Mouse (Mus musculus) hindbrain, embryonic 10.5 days (tissue): ENCODE results near the gene Fank1. TPM values are rescaled to one million over a fixed set of nuclear protein-coding genes. Genes with fewer than 3 reads are reported as not detected.

Source experiments
- DNase-seq: peaks from one replicate; pipeline ENCODE4 v3.0.0-alpha.2; 2017; ENCODE audit warnings: low spot score
- H3K27ac ChIP-seq: fragments of 300-500 bp; sonication (generic); 2 replicates; pipeline ENCODE4 v1.5.1; 2016; ENCODE audit warnings: mild to moderate bottlenecking, moderate library complexity
- H3K27me3 ChIP-seq: fragments of 300-500 bp; sonication (generic); 2 replicates; pipeline ENCODE4 v1.6.1; 2016; ENCODE audit warnings: mild to moderate bottlenecking; ENCODE audit not compliant: poor library complexity, insufficient read depth, severe bottlenecking
- H3K36me3 ChIP-seq: fragments of 300-500 bp; sonication (generic); 2 replicates; pipeline ENCODE4 v1.6.1; 2016; ENCODE audit warnings: mild to moderate bottlenecking, moderate library complexity
- H3K4me1 ChIP-seq: fragments of 300-500 bp; sonication (generic); replicated peaks from 2 replicates; pipeline ENCODE4 v1.6.1; 2016; ENCODE audit warnings: mild to moderate bottlenecking
- H3K4me3 ChIP-seq: fragments of 300-500 bp; sonication (generic); 2 replicates; pipeline ENCODE4 v1.5.1; 2016; ENCODE audit warnings: mild to moderate bottlenecking, moderate library complexity
- H3K9me3 ChIP-seq: fragments of 300-500 bp; sonication (generic); 2 replicates; pipeline ENCODE4 v1.6.1; 2016; ENCODE audit warnings: mild to moderate bottlenecking, moderate library complexity
- WGBS: fragments of 180-500 bp; shearing (Covaris S2); methylation state at CpG from one replicate; pipeline ENCODE4 v1.1.7; 2016; 5-methylcytosine and 5-hydroxymethylcytosine counted together
- polyA plus RNA-seq: library from polyadenylated mRNA; unstranded; fragments of >200 nt; fragmentation: Nextera tagmentation; extraction: Ambion mirVana; gene quantifications from 2 replicates; pipeline ENCODE4 v1.2.1, GENCODE M21; 2016

Fank1 gene
- polyA plus RNA-seq, 1 experiment from 2014 or later: 3.0 TPM

DNA sequence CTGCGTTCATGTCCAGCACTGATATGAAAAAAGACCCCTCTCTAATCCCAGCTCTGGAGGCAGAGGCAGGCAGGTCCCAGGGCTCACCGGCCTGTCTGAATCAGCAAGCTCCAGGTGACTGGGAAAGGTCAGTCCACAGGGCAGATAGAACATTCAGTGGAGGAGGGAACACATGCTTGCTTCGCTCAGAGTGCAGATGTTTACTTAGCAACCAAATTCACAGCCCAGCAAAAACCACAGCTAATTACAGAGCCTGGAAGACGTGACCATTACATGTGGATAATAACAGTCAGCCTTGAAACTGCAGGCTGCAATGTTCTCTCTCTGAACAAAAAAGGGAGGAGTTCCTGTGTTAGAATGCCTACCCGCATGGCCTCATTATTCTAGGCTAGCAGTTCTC lies 26.0 kb upstream of the Fank1 start:
- Histone ChIP-seq H3K4me1 (no peaks in the 10 kb centered on the region), H3K36me3 (peaks cover 50% of the 10 kb centered on the region)

DNA sequence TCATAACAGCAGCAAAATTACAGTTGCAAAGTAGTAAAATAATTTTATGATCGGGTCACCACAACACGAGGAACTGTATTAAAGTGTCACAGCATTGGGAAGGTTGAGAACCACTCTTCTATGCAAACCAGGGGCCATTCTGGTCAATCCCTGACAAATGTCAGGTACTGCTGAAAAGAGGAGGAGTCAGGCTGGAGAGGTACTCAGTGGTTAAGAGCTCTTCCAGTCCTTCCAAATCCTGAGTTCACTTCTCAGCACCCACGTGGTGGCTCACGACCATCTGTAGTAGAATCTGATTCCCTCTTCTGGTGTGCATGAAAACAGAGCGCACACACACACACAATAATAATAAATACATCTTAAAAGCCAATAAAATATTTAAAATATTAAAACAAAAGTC lies 25.5 kb upstream of the Fank1 start:
- H3K4me1 ChIP-seq: peaks cover under 1% of the 10 kb centered on the region; the same call in 1 of the 2 replicates
- H3K27ac ChIP-seq: no peak overlapping the region
- DNase-seq: no peak
- H3K36me3 ChIP-seq: peaks cover 45% of the 10 kb centered on the region
- H3K4me3 ChIP-seq: no peak overlapping the region
- WGBS: 84% methylated on average over 5 of the region's 5 CpGs
- H3K27me3 ChIP-seq: no peaks in the 10 kb centered on the region
- no peaks in the 10 kb centered on the region for H3K9me3 ChIP-seq

More for the DNA sequence above, 26.0 kb upstream of the Fank1 start:
- no peak for DNase-seq
- WGBS: 81% methylated on average over 5 of the region's 5 CpGs
- no peaks in the 10 kb centered on the region for H3K9me3 ChIP-seq
- no peaks in the 10 kb centered on the region for H3K27me3 ChIP-seq
- no peak overlapping the region for H3K27ac ChIP-seq
- H3K4me3 ChIP-seq: no peak overlapping the region

DNA sequence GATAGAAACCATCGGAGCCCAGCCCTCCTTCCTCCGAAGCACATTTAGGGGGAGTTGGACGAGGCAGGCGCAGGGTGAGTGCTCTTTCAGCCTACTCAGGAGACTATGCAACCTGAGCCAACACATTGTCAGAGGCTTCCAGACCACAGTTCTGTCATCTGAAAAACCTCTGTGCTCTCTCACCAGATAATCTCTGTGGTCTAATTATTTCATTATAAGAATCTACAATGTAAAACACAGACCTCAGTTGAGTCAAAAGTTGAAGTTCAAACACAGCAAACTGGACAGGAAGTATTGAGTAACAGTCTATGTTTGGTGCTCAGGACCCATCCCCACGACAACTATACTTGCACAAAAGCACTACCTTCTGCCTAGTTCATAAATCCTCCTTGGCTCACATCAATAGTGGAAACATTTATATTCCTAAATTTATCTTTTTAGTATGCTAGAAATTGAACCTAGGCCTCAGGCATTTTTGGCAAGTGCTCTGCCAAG lies 18.7 kb upstream of the Fank1 start:
- 52% methylated on average over 5 of the region's 5 CpGs for WGBS
- no peak overlapping the region for H3K27ac ChIP-seq
- peak overlapping the region; percentile 23 for H3K4me3 ChIP-seq

DNA sequence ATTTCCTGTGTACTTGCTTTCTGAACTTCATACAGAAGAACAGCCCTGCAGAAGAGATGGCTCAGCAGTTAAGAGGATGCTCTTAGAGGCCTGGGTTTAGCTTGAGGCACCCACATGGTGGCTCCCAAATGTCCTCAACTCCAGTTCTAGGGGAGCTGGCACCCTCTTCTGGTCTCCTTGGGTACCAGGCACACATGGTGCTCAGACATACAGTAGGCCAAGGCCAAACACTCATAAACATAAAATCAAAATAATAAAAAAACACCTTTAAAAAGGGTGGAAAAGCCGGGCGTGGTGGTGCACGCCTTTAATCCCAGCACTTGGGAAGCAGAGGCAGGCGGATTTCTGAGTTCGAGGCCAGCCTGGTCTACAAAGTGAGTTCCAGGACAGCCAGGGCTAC lies 17.9 kb upstream of the Fank1 start:
- H3K27ac ChIP-seq: peak overlapping the region; percentile 62
- H3K4me1 ChIP-seq: peaks cover 40% of the 10 kb centered on the region
- H3K4me3 ChIP-seq: 0 out of 2 replicates have a peak overlapping the region, but pooled peaks have one; percentile 21
- H3K36me3 ChIP-seq: peaks cover 5% of the 10 kb centered on the region; the same call in 1 of the 2 replicates
- 89% methylated on average over 5 of the region's 5 CpGs for WGBS
- DNase-seq: no peak
- H3K27me3 ChIP-seq: no peaks in the 10 kb centered on the region
- H3K9me3 ChIP-seq: no peaks in the 10 kb centered on the region

More for the DNA sequence above, 18.7 kb upstream of the Fank1 start:
- H3K9me3 ChIP-seq: no peaks in the 10 kb centered on the region
- H3K27me3 ChIP-seq: no peaks in the 10 kb centered on the region
- H3K4me1 ChIP-seq: peaks cover 40% of the 10 kb centered on the region
- H3K36me3 ChIP-seq: peaks cover 5% of the 10 kb centered on the region; the same call in 1 of the 2 replicates
- no peak for DNase-seq

DNA sequence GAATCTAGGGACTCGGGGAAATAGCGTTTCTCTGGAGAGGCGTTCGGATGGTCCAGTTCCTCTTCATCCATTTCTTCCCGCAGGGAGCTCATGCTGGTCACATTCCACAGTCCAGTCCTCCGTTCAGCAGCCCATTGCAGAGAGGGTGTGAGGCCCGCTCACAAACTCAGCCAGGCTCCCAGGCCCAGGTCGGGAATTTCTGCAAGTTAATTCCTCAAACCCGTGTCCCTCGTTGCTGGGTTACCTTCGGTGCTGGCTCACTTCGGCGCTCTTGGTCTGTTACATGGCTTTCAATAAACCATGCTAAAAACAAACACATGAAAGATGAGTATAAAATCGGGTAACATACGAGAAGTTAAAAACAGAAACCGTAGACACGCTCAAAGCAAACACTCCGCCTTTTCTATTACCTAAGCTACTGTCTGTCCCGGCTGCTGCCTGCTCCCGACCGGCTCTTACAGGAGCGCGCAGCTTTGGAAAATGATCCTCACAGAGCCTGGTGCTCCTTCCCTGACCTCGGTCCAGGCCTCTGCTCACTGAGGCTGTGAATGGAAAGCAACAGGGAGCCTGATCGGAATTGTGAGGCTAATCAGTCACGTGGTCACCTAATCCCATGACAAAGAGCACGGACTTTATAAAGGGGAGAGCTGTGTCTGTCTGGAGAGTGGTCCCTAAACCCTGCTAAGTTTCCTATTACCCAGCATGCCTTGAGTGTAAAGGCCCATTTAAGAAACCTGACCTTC lies 16.9 kb upstream of the Fank1 start:
- H3K27me3 ChIP-seq: no peaks in the 10 kb centered on the region

DNA sequence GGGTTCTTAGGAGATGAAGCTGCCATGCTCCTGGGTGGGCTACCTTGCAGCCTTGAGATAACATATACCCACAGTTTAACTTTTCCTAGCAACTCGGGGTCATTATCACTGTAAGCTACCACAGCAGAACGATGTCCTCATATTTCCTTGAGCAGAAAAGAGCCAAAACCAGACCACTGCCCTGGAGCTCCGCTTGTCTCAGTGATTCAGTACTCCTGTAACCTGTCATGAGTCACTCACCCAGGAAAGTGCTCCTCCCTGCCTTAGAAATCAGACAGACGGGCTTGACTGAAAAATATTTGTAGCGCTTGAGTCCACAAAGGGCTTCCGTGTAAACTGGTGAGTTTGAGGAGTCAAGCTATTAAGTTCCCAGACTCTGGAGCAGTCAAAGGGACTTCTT lies 14.0 kb upstream of the Fank1 start:
- no peaks in the 10 kb centered on the region for H3K27me3 ChIP-seq
- peaks cover 27% of the 10 kb centered on the region for H3K4me1 ChIP-seq
- no peaks in the 10 kb centered on the region for H3K36me3 ChIP-seq
- no peak overlapping the region for H3K27ac ChIP-seq
- 89% methylated on average over 6 of the region's 6 CpGs for WGBS
- no peaks in the 10 kb centered on the region for H3K9me3 ChIP-seq
- H3K4me3 ChIP-seq: no peak overlapping the region
- no peak for DNase-seq

More for the DNA sequence above, 16.9 kb upstream of the Fank1 start:
- H3K27ac ChIP-seq: peak overlapping the region; percentile 91
- H3K4me1 ChIP-seq: peaks cover 43% of the 10 kb centered on the region
- peak; percentile 84 for DNase-seq
- peak overlapping the region; percentile 51 for H3K4me3 ChIP-seq
- no peaks in the 10 kb centered on the region for H3K36me3 ChIP-seq
- H3K9me3 ChIP-seq: no peaks in the 10 kb centered on the region
- 3% methylated on average over 27 of the region's 27 CpGs for WGBS

DNA sequence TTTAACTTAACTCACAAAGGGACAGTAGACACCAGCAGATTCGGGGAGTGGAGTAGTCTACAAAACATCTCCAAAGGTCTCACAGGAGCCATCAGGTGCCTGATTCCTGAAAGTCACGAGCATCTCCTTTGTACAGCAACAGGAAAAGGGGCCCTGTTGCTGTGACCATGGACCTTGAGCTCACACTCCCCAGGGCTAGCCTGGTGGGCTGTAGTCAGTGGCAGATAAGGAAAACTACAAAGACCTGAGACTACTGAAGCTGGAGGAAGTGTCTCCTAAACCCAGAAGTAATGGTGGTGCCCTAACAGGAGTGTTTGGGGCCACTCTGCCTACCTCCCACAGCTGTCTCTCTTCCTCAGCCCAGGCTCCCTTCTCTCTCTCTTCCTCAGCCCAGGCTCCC lies 12.2 kb upstream of the Fank1 start:
- Histone ChIP-seq H3K9me3 (no peaks in the 10 kb centered on the region), H3K27me3 (no peaks in the 10 kb centered on the region), H3K4me1 (peaks cover 12% of the 10 kb centered on the region), H3K4me3 (no peak overlapping the region), H3K36me3 (no peaks in the 10 kb centered on the region), H3K27ac (0 out of 2 replicates have a peak overlapping the region, but pooled peaks have one; percentile 12)
- no peak for DNase-seq
- WGBS: 75% methylated on average over 2 of the region's 2 CpGs

DNA sequence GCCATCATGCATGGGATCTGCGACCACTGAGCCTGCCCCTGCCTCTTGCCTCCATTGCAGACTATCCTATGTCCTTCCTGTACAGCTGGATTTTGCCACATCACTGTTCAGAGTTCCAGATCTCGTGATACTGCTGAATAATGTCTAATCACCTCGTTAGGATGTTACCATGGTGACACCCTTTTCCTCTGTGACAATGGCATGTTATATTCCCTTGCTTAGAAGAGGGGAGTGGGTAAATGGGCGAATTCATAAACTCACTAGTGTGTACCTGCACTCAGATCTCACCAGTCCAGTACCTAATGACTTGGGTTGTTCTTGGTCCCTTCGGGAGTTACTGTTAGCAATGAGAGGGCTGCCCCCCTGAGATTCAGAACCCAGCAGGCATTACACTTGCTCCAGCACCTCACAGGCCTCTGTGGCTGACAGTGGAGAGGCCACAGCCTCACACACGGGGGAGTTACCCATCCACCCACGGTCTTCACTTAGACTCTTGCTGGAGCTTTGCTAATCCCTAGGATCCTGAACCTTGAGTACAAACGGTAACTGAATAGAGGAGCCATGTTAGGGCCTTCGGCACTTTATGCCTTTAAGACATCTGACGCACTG lies 11.3 kb upstream of the Fank1 start:
- DNase-seq: no peak
- Histone ChIP-seq H3K36me3 (no peaks in the 10 kb centered on the region), H3K27me3 (no peaks in the 10 kb centered on the region), H3K27ac (no peak overlapping the region; the same call in 1 of the 2 replicates), H3K9me3 (no peaks in the 10 kb centered on the region), H3K4me3 (no peak overlapping the region), H3K4me1 (peaks cover 4% of the 10 kb centered on the region; the same call in 1 of the 2 replicates)
- 79% methylated on average over 10 of the region's 10 CpGs for WGBS

DNA sequence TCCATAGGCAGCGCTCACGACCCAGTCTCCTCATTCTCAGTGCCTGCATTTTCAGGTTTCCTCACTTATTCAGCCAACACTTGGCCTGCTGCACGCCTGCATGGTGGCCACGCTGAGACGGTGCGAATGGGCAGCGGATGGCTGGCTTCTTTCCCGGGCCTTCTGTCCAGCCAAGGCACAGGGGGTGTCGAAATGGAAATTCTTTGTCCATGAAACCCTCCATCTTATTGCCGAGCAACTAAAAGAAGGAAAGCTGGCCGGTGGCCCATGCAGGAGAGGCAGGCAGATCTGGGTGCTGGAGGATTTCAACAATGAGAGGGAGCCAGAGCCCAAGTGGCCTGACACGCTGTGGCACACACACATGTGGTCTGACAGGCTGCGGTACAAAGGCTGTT lies 10.8 kb upstream of the Fank1 start:
- Histone ChIP-seq H3K27ac (no peak overlapping the region; the same call in 1 of the 2 replicates), H3K4me3 (no peak overlapping the region), H3K36me3 (no peaks in the 10 kb centered on the region), H3K9me3 (no peaks in the 10 kb centered on the region), H3K27me3 (no peaks in the 10 kb centered on the region), H3K4me1 (peaks cover 4% of the 10 kb centered on the region; the same call in 1 of the 2 replicates)
- WGBS: 87% methylated on average over 13 of the region's 13 CpGs
- no peak for DNase-seq

DNA sequence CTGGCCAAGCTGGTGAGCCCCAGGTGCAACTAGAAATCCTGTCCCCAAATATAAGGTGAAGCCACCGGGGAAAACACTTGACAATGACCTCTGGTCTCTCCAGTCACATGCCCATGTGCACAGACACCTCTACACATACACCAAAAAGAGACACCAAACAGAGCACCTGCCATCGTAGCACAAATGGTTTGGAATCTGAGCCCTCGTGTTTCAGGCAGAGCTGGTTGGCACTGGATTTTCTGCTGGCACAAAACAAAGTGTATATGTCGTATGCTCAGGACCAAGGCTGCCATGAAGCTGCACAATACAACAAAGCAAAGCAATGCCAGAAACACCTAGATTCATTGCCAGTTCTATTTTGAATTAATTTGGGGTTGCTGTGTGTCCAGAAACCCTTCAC lies 8.6 kb upstream of the Fank1 start:
- Histone ChIP-seq H3K9me3 (no peaks in the 10 kb centered on the region), H3K27ac (no peak overlapping the region), H3K27me3 (no peaks in the 10 kb centered on the region), H3K4me1 (peaks cover 4% of the 10 kb centered on the region; the same call in 1 of the 2 replicates), H3K36me3 (no peaks in the 10 kb centered on the region), H3K4me3 (no peak overlapping the region)
- no peak for DNase-seq
- 90% methylated on average over 4 of the region's 4 CpGs for WGBS

DNA sequence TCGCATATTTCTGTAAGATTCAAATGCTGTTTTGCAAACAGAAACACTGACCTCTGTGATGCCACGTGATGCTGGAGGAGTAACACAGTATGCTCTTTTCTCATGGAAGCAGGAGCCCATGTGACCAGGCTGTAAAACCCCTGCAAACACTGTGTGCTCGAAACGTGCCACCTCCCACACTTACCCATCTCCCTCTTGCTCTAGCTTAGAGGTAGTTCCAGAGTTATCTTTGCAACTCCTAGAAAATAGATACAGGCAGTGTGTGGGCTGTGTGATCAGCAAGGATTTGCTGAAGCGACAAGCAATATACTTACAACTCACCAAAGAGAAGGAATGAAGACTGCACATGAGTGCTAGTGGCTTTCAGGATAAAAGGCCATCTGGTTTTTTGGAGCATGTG lies 8.1 kb upstream of the Fank1 start:
- Histone ChIP-seq H3K4me3 (no peak overlapping the region), H3K36me3 (no peaks in the 10 kb centered on the region), H3K27me3 (no peaks in the 10 kb centered on the region), H3K4me1 (peaks cover 4% of the 10 kb centered on the region; the same call in 1 of the 2 replicates), H3K27ac (no peak overlapping the region), H3K9me3 (no peaks in the 10 kb centered on the region)
- no peak for DNase-seq
- 79% methylated on average over 5 of the region's 5 CpGs for WGBS

DNA sequence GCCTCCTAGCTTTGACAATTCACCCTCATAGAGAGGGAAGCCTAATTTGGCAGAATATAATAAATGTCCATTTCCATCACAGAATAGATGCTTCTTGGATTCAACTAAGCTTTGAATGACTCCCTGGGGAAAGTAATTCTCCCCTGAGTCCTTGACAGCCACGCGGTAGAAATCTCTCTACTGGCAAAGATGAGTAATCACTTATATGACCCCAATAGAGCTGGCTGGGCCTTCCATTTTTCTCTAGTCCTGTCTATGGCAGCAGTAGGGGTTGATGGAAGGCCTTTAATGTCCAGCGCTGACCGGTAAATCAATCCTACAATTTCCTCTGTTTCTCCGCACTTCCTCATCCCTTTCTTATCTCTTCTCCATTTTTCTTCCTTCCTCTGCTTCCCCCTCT lies 1.5 kb upstream of the Fank1 start:
- WGBS: 80% methylated on average over 5 of the region's 5 CpGs
- Histone ChIP-seq H3K4me3 (no peak overlapping the region), H3K27ac (no peak overlapping the region), H3K4me1 (peaks cover 20% of the 10 kb centered on the region), H3K9me3 (no peaks in the 10 kb centered on the region), H3K36me3 (no peaks in the 10 kb centered on the region), H3K27me3 (peaks cover 6% of the 10 kb centered on the region; the same call in 1 of the 2 replicates)
- DNase-seq: no peak
